Mouse (Mus musculus) brain, embryonic 14.5 days (tissue): ENCODE results near the gene H2-Q10.
"Not testable (repeated sequence)": the region's sequence is repeated elsewhere in the genome, so short reads cannot be mapped to it uniquely, and the experiment has no call there.

Experiments used
- CTCF ChIP-seq: fragments of 200-500 bp; IDR thresholded peaks from 2 replicates; pipeline ENCODE4 v1.5.1; 2012; ENCODE audit warnings: inconsistent platforms, mild to moderate bottlenecking, moderate library complexity, borderline replicate concordance; ENCODE audit not compliant: insufficient read depth, insufficient read length; ENCODE audit errors: extremely low read depth
- POLR2A ChIP-seq: fragments of 200-500 bp; IDR thresholded peaks from 2 replicates; pipeline ENCODE4 v1.6.1; 2012; ENCODE audit warnings: mild to moderate bottlenecking, inconsistent platforms, borderline replicate concordance; ENCODE audit not compliant: poor library complexity, insufficient read depth, insufficient read length, severe bottlenecking; ENCODE audit errors: extremely low read depth

GRCm38 (mm10) chr17:35468936-35469335 lies 953 bp upstream of the H2-Q10 start:
- TF ChIP-seq CTCF, POLR2A: not testable (repeated sequence)
